Mouse (Mus musculus): ENCODE measurements around the gene Thpo. TPM values are rescaled to one million over a fixed set of nuclear protein-coding genes. Genes with fewer than 3 reads are reported as not detected.

Thpo gene
- polyA plus RNA-seq, 1 experiment from 2014 or later, result 0.24 TPM

DNA sequence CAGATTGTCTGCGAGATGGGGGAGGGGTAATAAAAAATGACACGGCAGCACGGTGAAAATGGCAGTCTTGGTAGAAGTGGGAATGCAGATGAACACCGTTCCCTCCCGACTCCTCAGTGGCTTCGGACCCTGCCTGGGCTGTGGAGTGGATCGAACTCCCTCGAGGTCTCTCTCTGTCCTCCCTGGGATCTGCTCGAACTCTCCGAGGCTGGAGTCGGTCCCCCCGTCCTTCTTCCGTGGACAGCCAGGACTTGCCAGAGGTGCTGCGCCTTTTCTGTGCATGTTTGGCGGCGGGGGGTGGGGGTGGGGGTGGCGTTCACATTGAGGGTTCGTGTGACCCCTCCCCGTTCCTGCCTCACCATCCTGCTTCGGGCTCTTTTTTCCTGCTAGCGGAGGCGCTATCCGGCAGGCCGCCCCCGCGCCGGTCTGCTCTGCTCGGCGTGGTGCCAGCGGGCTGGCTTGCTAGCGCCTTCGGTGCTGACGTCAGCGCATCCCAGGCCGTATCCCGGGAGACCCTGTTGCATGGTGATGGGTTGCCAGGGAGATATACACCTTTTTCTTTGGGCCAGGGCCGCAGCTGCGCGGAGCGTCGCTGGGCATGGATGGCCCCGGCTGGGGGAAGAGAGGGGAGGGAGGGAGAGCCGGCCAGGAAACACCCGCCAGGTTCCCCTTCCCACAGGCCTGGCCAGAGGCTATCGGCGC is 38.5 kb downstream of the Thpo start:
- DNase-seq (ENCODE audit: low spot score) (peak; percentile 95), ATAC-seq (replicated peaks; ENCODE audit: low FRiP score) (peak; percentile 83)
- H3K4me3 ChIP-seq (ENCODE audit: low read depth, low read length), result peak overlapping the region; percentile 35
- H3K9ac ChIP-seq (ENCODE audit: low read length), result peak overlapping the region; percentile 63
- H3K4me2 ChIP-seq (ENCODE audit: low read depth, low read length, severe bottlenecking), result peak overlapping the region; percentile 69
- H3K27ac ChIP-seq (ENCODE audit: low read depth, low read length), result peak overlapping the region; percentile 58
- WGBS, result 3% methylated on average over 46 of the region's 46 CpGs
- peaks cover 21% of the 10 kb centered on the region for H3K4me1 ChIP-seq (replicated peaks; ENCODE audit: control insufficient read depth, insufficient read depth, low read length)
- peaks cover 5% of the 10 kb centered on the region for H3K36me3 ChIP-seq (ENCODE audit: control insufficient read depth, insufficient read depth, low read length)
- H3K9me3 ChIP-seq (ENCODE audit: control insufficient read depth, low read length), result no peaks in the 10 kb centered on the region
- H3K27me3 ChIP-seq (ENCODE audit: control insufficient read depth, insufficient read depth, low read length), result no peaks in the 10 kb centered on the region

- no peak overlapping the region for H3K9ac ChIP-seq (ENCODE audit: low read length)
- no peak overlapping the region for H3K4me3 ChIP-seq (ENCODE audit: low read depth, low read length)
- H3K4me2 ChIP-seq (ENCODE audit: low read depth, low read length, severe bottlenecking), result no peak overlapping the region
- ATAC-seq (replicated peaks; ENCODE audit: low FRiP score) (no peak), DNase-seq (ENCODE audit: low spot score) (no peak)
- H3K9me3 ChIP-seq (ENCODE audit: control insufficient read depth, low read length), result no peaks in the 10 kb centered on the region
- 86% methylated on average over 8 of the region's 8 CpGs for WGBS
- H3K36me3 ChIP-seq (ENCODE audit: control insufficient read depth, insufficient read depth, low read length), result peaks cover 6% of the 10 kb centered on the region
- H3K27me3 ChIP-seq (ENCODE audit: control insufficient read depth, insufficient read depth, low read length), result no peaks in the 10 kb centered on the region
- no peak overlapping the region for H3K27ac ChIP-seq (ENCODE audit: low read depth, low read length)
- H3K4me1 ChIP-seq (replicated peaks; ENCODE audit: control insufficient read depth, insufficient read depth, low read length), result peaks cover 21% of the 10 kb centered on the region
These were observed 39.5 kb downstream of the Thpo start for GRCm38 (mm10) chr16:20694781-20695180.

- no peaks in the 10 kb centered on the region for H3K27me3 ChIP-seq (ENCODE audit: control insufficient read depth, insufficient read depth, low read length)
These were observed 41.1 kb downstream of the Thpo start, which contains the start of gene Fam131a for GRCm38 (mm10) chr16:20693111-20693701. TSS of gene Fam131a (plus strand) at chr16:20693241.

GRCm38 (mm10) chr16:20692241-20692965 is 41.9 kb downstream of the Thpo start:
- no peaks in the 10 kb centered on the region for H3K9me3 ChIP-seq (ENCODE audit: control insufficient read depth, low read length)
- H3K27ac ChIP-seq (ENCODE audit: low read depth, low read length), result no peak overlapping the region
- H3K9ac ChIP-seq (ENCODE audit: low read length), result no peak overlapping the region
- H3K36me3 ChIP-seq (ENCODE audit: control insufficient read depth, insufficient read depth, low read length), result peaks cover 20% of the 10 kb centered on the region
- H3K4me3 ChIP-seq (ENCODE audit: low read depth, low read length), result peak overlapping the region; percentile 54; the same call in 1 of the 2 replicates
- WGBS, result 43% methylated on average over 16 of the region's 16 CpGs
- H3K4me1 ChIP-seq (replicated peaks; ENCODE audit: control insufficient read depth, insufficient read depth, low read length), result peaks cover 21% of the 10 kb centered on the region
- no peak overlapping the region; the same call in 1 of the 2 replicates for H3K4me2 ChIP-seq (ENCODE audit: low read depth, low read length, severe bottlenecking)
- H3K27me3 ChIP-seq (ENCODE audit: control insufficient read depth, insufficient read depth, low read length), result no peaks in the 10 kb centered on the region
- ATAC-seq (replicated peaks; ENCODE audit: low FRiP score) (no peak), DNase-seq (ENCODE audit: low spot score) (no peak)

More at GRCm38 (mm10) chr16:20693111-20693701, 41.1 kb downstream of the Thpo start, which contains the start of gene Fam131a:
- Histone ChIP-seq H3K4me3 (ENCODE audit: low read depth, low read length) (peak within 1 kb of the TSS; percentile 54), H3K36me3 (ENCODE audit: control insufficient read depth, insufficient read depth, low read length) (peaks cover 20% of the 10 kb centered on the region), H3K9me3 (ENCODE audit: control insufficient read depth, low read length) (no peaks in the 10 kb centered on the region), H3K27ac (ENCODE audit: low read depth, low read length) (peak within 1 kb of the TSS; percentile 66), H3K4me1 (replicated peaks; ENCODE audit: control insufficient read depth, insufficient read depth, low read length) (peaks cover 21% of the 10 kb centered on the region), H3K9ac (ENCODE audit: low read length) (peak within 1 kb of the TSS; percentile 74), H3K4me2 (ENCODE audit: low read depth, low read length, severe bottlenecking) (peak within 1 kb of the TSS; percentile 78)
- under 1% methylated on average over 35 of the region's 37 CpGs for WGBS
- DNase-seq (ENCODE audit: low spot score) (peak; percentile 97), ATAC-seq (replicated peaks; ENCODE audit: low FRiP score) (peak; percentile 91)

GRCm38 (mm10) chr16:20691617-20692016 is 42.7 kb downstream of the Thpo start:
- no peak overlapping the region for H3K4me2 ChIP-seq (ENCODE audit: low read depth, low read length, severe bottlenecking)
- peaks cover 24% of the 10 kb centered on the region for H3K36me3 ChIP-seq (ENCODE audit: control insufficient read depth, insufficient read depth, low read length)
- H3K9me3 ChIP-seq (ENCODE audit: control insufficient read depth, low read length), result no peaks in the 10 kb centered on the region
- H3K4me1 ChIP-seq (replicated peaks; ENCODE audit: control insufficient read depth, insufficient read depth, low read length), result peaks cover 19% of the 10 kb centered on the region
- no peak for DNase-seq (ENCODE audit: low spot score)
- H3K4me3 ChIP-seq (ENCODE audit: low read depth, low read length), result no peak overlapping the region
- no peaks in the 10 kb centered on the region for H3K27me3 ChIP-seq (ENCODE audit: control insufficient read depth, insufficient read depth, low read length)
- no peak overlapping the region for H3K27ac ChIP-seq (ENCODE audit: low read depth, low read length)
- ATAC-seq (replicated peaks; ENCODE audit: low FRiP score), result no peak
- H3K9ac ChIP-seq (ENCODE audit: low read length), result no peak overlapping the region
- WGBS, result 74% methylated on average over 1 of the region's 1 CpGs

GRCm38 (mm10) chr16:20690774-20691173 is 43.5 kb downstream of the Thpo start:
- Histone ChIP-seq H3K9ac (ENCODE audit: low read length) (no peak overlapping the region), H3K27me3 (ENCODE audit: control insufficient read depth, insufficient read depth, low read length) (no peaks in the 10 kb centered on the region), H3K27ac (ENCODE audit: low read depth, low read length) (no peak overlapping the region), H3K9me3 (ENCODE audit: control insufficient read depth, low read length) (no peaks in the 10 kb centered on the region), H3K4me2 (ENCODE audit: low read depth, low read length, severe bottlenecking) (no peak overlapping the region), H3K4me3 (ENCODE audit: low read depth, low read length) (no peak overlapping the region), H3K36me3 (ENCODE audit: control insufficient read depth, insufficient read depth, low read length) (peaks cover 31% of the 10 kb centered on the region), H3K4me1 (replicated peaks; ENCODE audit: control insufficient read depth, insufficient read depth, low read length) (peaks cover 16% of the 10 kb centered on the region; the same call in 1 of the 2 replicates)
- 93% methylated on average over 3 of the region's 3 CpGs for WGBS
- no peak for ATAC-seq (replicated peaks; ENCODE audit: low FRiP score)
- DNase-seq (ENCODE audit: low spot score), result no peak

DNA sequence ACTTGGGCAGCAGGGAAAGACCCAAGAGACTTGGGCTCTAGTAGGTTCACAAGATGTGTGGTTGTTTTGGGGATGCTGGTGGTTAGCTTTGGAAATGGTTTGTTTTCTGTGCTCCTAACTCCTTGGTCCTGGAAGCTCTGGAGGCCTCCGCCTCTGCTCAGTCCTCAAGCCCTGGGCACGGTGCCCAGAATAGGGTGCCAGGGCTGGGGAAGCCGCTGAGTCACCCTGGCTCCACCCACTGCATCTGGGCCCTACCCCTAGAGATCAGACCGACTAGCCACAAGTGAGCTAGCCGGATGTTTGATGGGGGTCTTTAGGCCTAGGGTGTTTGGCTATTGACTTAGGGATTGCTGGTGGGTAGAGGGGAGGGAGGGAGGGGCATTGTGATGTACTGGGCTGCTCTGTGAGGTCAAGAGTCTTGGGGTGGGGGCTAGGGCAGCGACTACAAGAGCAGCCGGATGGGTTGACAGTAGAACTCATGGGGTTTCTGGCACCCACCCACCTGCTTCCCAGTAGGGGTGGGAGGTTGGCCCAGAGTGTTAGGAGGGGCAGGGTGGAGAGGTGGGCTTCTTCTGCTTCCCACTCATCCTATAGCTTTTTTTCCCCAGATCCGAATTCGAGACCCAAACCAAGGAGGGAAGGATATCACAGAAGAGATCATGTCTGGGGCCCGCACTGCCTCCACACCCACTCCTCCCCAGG is 56.2 kb downstream of the Thpo start:
- no peak for DNase-seq (ENCODE audit: low spot score)
- no peak for ATAC-seq (replicated peaks; ENCODE audit: low FRiP score)
- Histone ChIP-seq H3K27ac (ENCODE audit: low read depth, low read length) (no peak overlapping the region), H3K4me3 (ENCODE audit: low read depth, low read length) (no peak overlapping the region), H3K27me3 (ENCODE audit: control insufficient read depth, insufficient read depth, low read length) (no peaks in the 10 kb centered on the region), H3K36me3 (ENCODE audit: control insufficient read depth, insufficient read depth, low read length) (peaks cover 35% of the 10 kb centered on the region), H3K9ac (ENCODE audit: low read length) (no peak overlapping the region), H3K9me3 (ENCODE audit: control insufficient read depth, low read length) (no peaks in the 10 kb centered on the region), H3K4me2 (ENCODE audit: low read depth, low read length, severe bottlenecking) (no peak overlapping the region), H3K4me1 (replicated peaks; ENCODE audit: control insufficient read depth, insufficient read depth, low read length) (peaks cover 8% of the 10 kb centered on the region)
- WGBS, result 93% methylated on average over 10 of the region's 10 CpGs

DNA sequence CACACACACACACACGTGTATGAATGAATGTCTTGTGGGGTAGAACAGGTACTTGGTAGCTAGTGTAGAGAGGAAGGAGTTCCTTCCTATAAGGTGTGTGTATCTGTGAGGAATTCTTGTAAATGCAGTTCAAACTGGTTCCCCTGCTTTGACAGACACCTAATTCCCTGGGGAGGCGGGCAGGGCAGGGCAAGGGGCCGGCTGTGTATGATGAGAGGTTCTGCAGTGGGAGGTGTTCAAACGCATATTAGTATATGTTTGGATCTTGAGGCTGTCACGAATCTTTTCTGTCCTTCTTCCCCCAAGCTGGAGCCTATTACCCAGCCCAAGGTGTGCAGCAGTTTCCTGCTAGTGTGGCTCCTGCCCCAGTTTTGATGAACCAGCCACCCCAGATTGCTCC is 56.9 kb downstream of the Thpo start:
- Histone ChIP-seq H3K4me2 (ENCODE audit: low read depth, low read length, severe bottlenecking) (no peak overlapping the region), H3K27me3 (ENCODE audit: control insufficient read depth, insufficient read depth, low read length) (no peaks in the 10 kb centered on the region), H3K36me3 (ENCODE audit: control insufficient read depth, insufficient read depth, low read length) (peaks cover 32% of the 10 kb centered on the region), H3K9ac (ENCODE audit: low read length) (no peak overlapping the region), H3K27ac (ENCODE audit: low read depth, low read length) (no peak overlapping the region), H3K4me3 (ENCODE audit: low read depth, low read length) (no peak overlapping the region), H3K9me3 (ENCODE audit: control insufficient read depth, low read length) (no peaks in the 10 kb centered on the region), H3K4me1 (replicated peaks; ENCODE audit: control insufficient read depth, insufficient read depth, low read length) (peaks cover 8% of the 10 kb centered on the region)
- no peak for DNase-seq (ENCODE audit: low spot score)
- WGBS, result 86% methylated on average over 5 of the region's 5 CpGs
- no peak for ATAC-seq (replicated peaks; ENCODE audit: low FRiP score)

All from forebrain, embryonic 11.5 days (tissue).